Mouse (Mus musculus): Measurements from ENCODE around the gene Lrrc59. TPM values are rescaled to one million over a fixed set of nuclear protein-coding genes. Genes with fewer than 3 reads are reported as not detected.

Gene Lrrc59
- polyA plus RNA-seq (2015; fragmentation: Nextera tagmentation; extraction: Ambion mirVana): 153 and 171 TPM in 2 replicates

- Histone ChIP-seq H3K27me3 (replicated peaks; ENCODE audit: control insufficient read depth, insufficient read depth, low read length) (no peaks in the 10 kb centered on the region), H3K27ac (ENCODE audit: low read depth, low read length) (peak within 1 kb of the TSS; percentile 61), H3K4me3 (ENCODE audit: low read length) (peak within 1 kb of the TSS; percentile 96), H3K36me3 (ENCODE audit: control insufficient read depth, insufficient read depth, low read length) (peaks cover 12% of the 10 kb centered on the region), H3K9ac (ENCODE audit: low read depth, low read length) (peak within 1 kb of the TSS; percentile 91), H3K4me2 (ENCODE audit: low read length) (peak within 1 kb of the TSS; percentile 90), H3K4me1 (ENCODE audit: control insufficient read depth, insufficient read depth, low read depth, low read length) (peaks cover 6% of the 10 kb centered on the region), H3K9me3 (ENCODE audit: control insufficient read depth, low read length) (no peaks in the 10 kb centered on the region)
- WGBS: 7% methylated on average over 34 of the region's 41 CpGs
- peak; percentile 97 for ATAC-seq
Measured at GRCm38 (mm10) chr11:94629199-94629883, at the start of gene Lrrc59. Gene Lrrc59 (plus strand): TSS chr11:94629767.

- Histone ChIP-seq H3K4me1 (ENCODE audit: control insufficient read depth, insufficient read depth, low read depth, low read length) (no peaks in the 10 kb centered on the region), H3K4me3 (ENCODE audit: low read length) (no peak overlapping the region), H3K27ac (ENCODE audit: low read depth, low read length) (no peak overlapping the region), H3K36me3 (ENCODE audit: control insufficient read depth, insufficient read depth, low read length) (no peaks in the 10 kb centered on the region), H3K27me3 (replicated peaks; ENCODE audit: control insufficient read depth, insufficient read depth, low read length) (no peaks in the 10 kb centered on the region), H3K9ac (ENCODE audit: low read depth, low read length) (no peak overlapping the region), H3K9me3 (ENCODE audit: control insufficient read depth, low read length) (no peaks in the 10 kb centered on the region), H3K4me2 (ENCODE audit: low read length) (no peak overlapping the region)
- no peak for ATAC-seq
- 90% methylated on average over 5 of the region's 5 CpGs for WGBS
Measured at GRCm38 (mm10) chr11:94580111-94580740, 49.3 kb upstream of the Lrrc59 start.

- Histone ChIP-seq H3K9me3 (ENCODE audit: control insufficient read depth, low read length) (no peaks in the 10 kb centered on the region), H3K9ac (ENCODE audit: low read depth, low read length) (no peak overlapping the region), H3K4me2 (ENCODE audit: low read length) (no peak overlapping the region), H3K27me3 (replicated peaks; ENCODE audit: control insufficient read depth, insufficient read depth, low read length) (no peaks in the 10 kb centered on the region), H3K4me3 (ENCODE audit: low read length) (no peak overlapping the region), H3K4me1 (ENCODE audit: control insufficient read depth, insufficient read depth, low read depth, low read length) (no peaks in the 10 kb centered on the region), H3K27ac (ENCODE audit: low read depth, low read length) (no peak overlapping the region), H3K36me3 (ENCODE audit: control insufficient read depth, insufficient read depth, low read length) (no peaks in the 10 kb centered on the region)
- ATAC-seq: no peak
- 94% methylated on average over 9 of the region's 9 CpGs for WGBS
Measured at GRCm38 (mm10) chr11:94585091-94585490, 44.5 kb upstream of the Lrrc59 start.

- ATAC-seq: no peak
- Histone ChIP-seq H3K9me3 (ENCODE audit: control insufficient read depth, low read length) (no peaks in the 10 kb centered on the region), H3K36me3 (ENCODE audit: control insufficient read depth, insufficient read depth, low read length) (no peaks in the 10 kb centered on the region), H3K4me2 (ENCODE audit: low read length) (no peak overlapping the region), H3K4me3 (ENCODE audit: low read length) (no peak overlapping the region), H3K27me3 (replicated peaks; ENCODE audit: control insufficient read depth, insufficient read depth, low read length) (no peaks in the 10 kb centered on the region), H3K27ac (ENCODE audit: low read depth, low read length) (no peak overlapping the region), H3K9ac (ENCODE audit: low read depth, low read length) (no peak overlapping the region), H3K4me1 (ENCODE audit: control insufficient read depth, insufficient read depth, low read depth, low read length) (no peaks in the 10 kb centered on the region)
- 75% methylated on average over 6 of the region's 6 CpGs for WGBS
Measured at GRCm38 (mm10) chr11:94587511-94587910, 42.1 kb upstream of the Lrrc59 start.

- ATAC-seq: no peak
- Histone ChIP-seq H3K4me2 (ENCODE audit: low read length) (no peak overlapping the region), H3K9ac (ENCODE audit: low read depth, low read length) (no peak overlapping the region), H3K36me3 (ENCODE audit: control insufficient read depth, insufficient read depth, low read length) (no peaks in the 10 kb centered on the region), H3K4me3 (ENCODE audit: low read length) (no peak overlapping the region), H3K4me1 (ENCODE audit: control insufficient read depth, insufficient read depth, low read depth, low read length) (no peaks in the 10 kb centered on the region), H3K27me3 (replicated peaks; ENCODE audit: control insufficient read depth, insufficient read depth, low read length) (no peaks in the 10 kb centered on the region), H3K9me3 (ENCODE audit: control insufficient read depth, low read length) (no peaks in the 10 kb centered on the region), H3K27ac (ENCODE audit: low read depth, low read length) (no peak overlapping the region)
- 75% methylated on average over 7 of the region's 7 CpGs for WGBS
Measured at GRCm38 (mm10) chr11:94596311-94596852, 33.2 kb upstream of the Lrrc59 start.

- no peak overlapping the region for H3K9ac ChIP-seq (ENCODE audit: low read depth, low read length)
- no peaks in the 10 kb centered on the region for H3K36me3 ChIP-seq (ENCODE audit: control insufficient read depth, insufficient read depth, low read length)
- ATAC-seq: no peak
- no peaks in the 10 kb centered on the region; the same call in 1 of the 2 replicates for H3K4me1 ChIP-seq (ENCODE audit: control insufficient read depth, insufficient read depth, low read depth, low read length)
- no peak overlapping the region for H3K4me2 ChIP-seq (ENCODE audit: low read length)
- no peak overlapping the region for H3K4me3 ChIP-seq (ENCODE audit: low read length)
- no peak overlapping the region for H3K27ac ChIP-seq (ENCODE audit: low read depth, low read length)
- H3K27me3 ChIP-seq (replicated peaks; ENCODE audit: control insufficient read depth, insufficient read depth, low read length): no peaks in the 10 kb centered on the region
- WGBS: 71% methylated on average over 4 of the region's 4 CpGs
- no peaks in the 10 kb centered on the region for H3K9me3 ChIP-seq (ENCODE audit: control insufficient read depth, low read length)
Measured at GRCm38 (mm10) chr11:94597319-94597718, 32.2 kb upstream of the Lrrc59 start.

GRCm38 (mm10) chr11:94598437-94599120 lies 31.0 kb upstream of the Lrrc59 start:
- Histone ChIP-seq H3K36me3 (ENCODE audit: control insufficient read depth, insufficient read depth, low read length) (no peaks in the 10 kb centered on the region), H3K4me3 (ENCODE audit: low read length) (no peak overlapping the region), H3K9me3 (ENCODE audit: control insufficient read depth, low read length) (no peaks in the 10 kb centered on the region), H3K27me3 (replicated peaks; ENCODE audit: control insufficient read depth, insufficient read depth, low read length) (no peaks in the 10 kb centered on the region), H3K27ac (ENCODE audit: low read depth, low read length) (no peak overlapping the region), H3K4me2 (ENCODE audit: low read length) (no peak overlapping the region), H3K9ac (ENCODE audit: low read depth, low read length) (no peak overlapping the region), H3K4me1 (ENCODE audit: control insufficient read depth, insufficient read depth, low read depth, low read length) (no peaks in the 10 kb centered on the region; the same call in 1 of the 2 replicates)
- ATAC-seq: no peak
- WGBS: 86% methylated on average over 6 of the region's 6 CpGs

GRCm38 (mm10) chr11:94600447-94600846 lies 29.1 kb upstream of the Lrrc59 start:
- 89% methylated on average over 7 of the region's 7 CpGs for WGBS
- no peak overlapping the region for H3K27ac ChIP-seq (ENCODE audit: low read depth, low read length)
- no peak overlapping the region for H3K4me3 ChIP-seq (ENCODE audit: low read length)
- H3K4me2 ChIP-seq (ENCODE audit: low read length): no peak overlapping the region; the same call in 1 of the 2 replicates
- H3K36me3 ChIP-seq (ENCODE audit: control insufficient read depth, insufficient read depth, low read length): no peaks in the 10 kb centered on the region
- no peak overlapping the region for H3K9ac ChIP-seq (ENCODE audit: low read depth, low read length)
- H3K4me1 ChIP-seq (ENCODE audit: control insufficient read depth, insufficient read depth, low read depth, low read length): no peaks in the 10 kb centered on the region; the same call in 1 of the 2 replicates
- no peaks in the 10 kb centered on the region for H3K27me3 ChIP-seq (replicated peaks; ENCODE audit: control insufficient read depth, insufficient read depth, low read length)
- no peaks in the 10 kb centered on the region for H3K9me3 ChIP-seq (ENCODE audit: control insufficient read depth, low read length)
- no peak for ATAC-seq
